Mouse (Mus musculus) hindbrain, postnatal 0 days (tissue): ENCODE results near the gene Nampt. TPM values are rescaled to one million over a fixed set of nuclear protein-coding genes. Genes with fewer than 3 reads are reported as not detected.

Experiments
- ATAC-seq: fragments of 200-750 bp; cut with Nextera tagmentation; 2 replicates; pipeline ENCODE4 v1.8.0; 2017; ENCODE audit warnings: mild to moderate bottlenecking, moderate TSS enrichment, moderate library complexity
- DNase-seq: peaks from one replicate; pipeline ENCODE4 v3.0.0-alpha.2; 2015; ENCODE audit warnings: low spot score
- H3K27ac ChIP-seq: fragments of 300-500 bp; sonication (generic); 2 replicates; pipeline ENCODE4 v1.5.1; 2014; ENCODE audit warnings: mild to moderate bottlenecking
- H3K27me3 ChIP-seq: fragments of 300-500 bp; sonication (generic); 2 replicates; pipeline ENCODE4 v1.6.1; 2014; ENCODE audit warnings: low read length, mixed read lengths; ENCODE audit not compliant: insufficient read depth
- H3K36me3 ChIP-seq: fragments of 300-500 bp; sonication (generic); 2 replicates; pipeline ENCODE4 v1.6.1; 2014; ENCODE audit warnings: low read length, mixed read lengths; ENCODE audit not compliant: insufficient read depth
- H3K4me1 ChIP-seq: fragments of 300-500 bp; sonication (generic); 2 replicates; pipeline ENCODE4 v1.6.1; 2014; ENCODE audit warnings: antibody characterized with exemption, low read length, mixed read lengths; ENCODE audit not compliant: insufficient read depth
- H3K4me2 ChIP-seq: fragments of 300-500 bp; sonication (generic); 2 replicates; pipeline ENCODE4 v1.6.1; 2014; ENCODE audit warnings: low read depth, mild to moderate bottlenecking, low read length, moderate library complexity, mixed read lengths
- H3K4me3 ChIP-seq: fragments of 300-500 bp; sonication (generic); 2 replicates; pipeline ENCODE4 v1.5.1; 2014; ENCODE audit warnings: low read length
- H3K9ac ChIP-seq: fragments of 300-500 bp; sonication (generic); replicated peaks from 2 replicates; pipeline ENCODE4 v1.6.1; 2014; ENCODE audit warnings: mild to moderate bottlenecking, low read length, moderate library complexity, mixed read lengths
- H3K9me3 ChIP-seq: fragments of 300-500 bp; sonication (generic); 2 replicates; pipeline ENCODE4 v1.6.1; 2016; ENCODE audit warnings: low read length, mixed read lengths
- CTCF ChIP-seq: IDR thresholded peaks from 2 replicates; pipeline ENCODE4 v1.5.1; 2016; ENCODE audit warnings: antibody characterized with exemption, control low read depth, low read depth
- WGBS: fragments of 180-500 bp; shearing (Covaris S2); extraction: QIAGEN DNeasy Blood & Tissue Kit; methylation state at CpG from one replicate; pipeline ENCODE4 v1.1.7; 2014; 5-methylcytosine and 5-hydroxymethylcytosine counted together
- polyA plus RNA-seq: library from polyadenylated mRNA; unstranded; fragments of >200 nt; fragmentation: Nextera tagmentation; extraction: Ambion mirVana; gene quantifications from 2 replicates; pipeline ENCODE4 v1.2.1, GENCODE M21; 2015
- total RNA-seq: library from RNA; depleted of rRNA; stranded (reverse); fragments of >200 nt; gene quantifications from 2 replicates; pipeline ENCODE4 v1.2.3, GENCODE M21; 2014

Nampt gene
- total and polyA plus RNA-seq, 2 experiments from 2014 or later: 27.0 to 28.3 TPM

- no peak for TF ChIP-seq CTCF
- H3K27ac ChIP-seq: no peak overlapping the region
- no peaks in the 10 kb centered on the region for H3K36me3 ChIP-seq
- no peak overlapping the region for H3K9ac ChIP-seq
- no peaks in the 10 kb centered on the region for H3K27me3 ChIP-seq
- H3K9me3 ChIP-seq: no peaks in the 10 kb centered on the region
- no peak for ATAC-seq
- WGBS: 68% methylated on average over 1 of the region's 1 CpGs
- no peaks in the 10 kb centered on the region for H3K4me1 ChIP-seq
- DNase-seq: no peak
- H3K4me3 ChIP-seq: no peak overlapping the region
- no peak overlapping the region for H3K4me2 ChIP-seq
Observed at GRCm38 (mm10) chr12:32805559-32805958, 13.8 kb upstream of the Nampt start.

- H3K4me2 ChIP-seq: peak overlapping the region; percentile 69
- H3K36me3 ChIP-seq: no peaks in the 10 kb centered on the region
- under 1% methylated on average over 65 of the region's 80 CpGs for WGBS
- peak overlapping the region; percentile 76 for H3K9ac ChIP-seq
- H3K4me1 ChIP-seq: peaks cover 5% of the 10 kb centered on the region; the same call in 1 of the 2 replicates
- H3K27me3 ChIP-seq: no peaks in the 10 kb centered on the region
- peak overlapping the region; percentile 95 for H3K4me3 ChIP-seq
- peak; percentile 29 for TF ChIP-seq CTCF
- peak; percentile 98 for ATAC-seq
- DNase-seq: peak; percentile 98
- H3K9me3 ChIP-seq: no peaks in the 10 kb centered on the region
- peak overlapping the region; percentile 97 for H3K27ac ChIP-seq
Observed at GRCm38 (mm10) chr12:32819823-32820605, 669 bp downstream of the Nampt start.

- Histone ChIP-seq H3K27me3 (no peaks in the 10 kb centered on the region), H3K9me3 (no peaks in the 10 kb centered on the region), H3K4me2 (peak overlapping the region; percentile 69), H3K36me3 (no peaks in the 10 kb centered on the region), H3K27ac (peak overlapping the region; percentile 97), H3K9ac (peak overlapping the region; percentile 76), H3K4me1 (peaks cover 5% of the 10 kb centered on the region; the same call in 1 of the 2 replicates), H3K4me3 (peak overlapping the region; percentile 95)
- peak; percentile 44 for TF ChIP-seq CTCF
- ATAC-seq: peak; percentile 72
- WGBS: 2% methylated on average over 45 of the region's 49 CpGs
- DNase-seq: peak; percentile 77
Observed at GRCm38 (mm10) chr12:32820688-32821503, 1.6 kb downstream of the Nampt start.

GRCm38 (mm10) chr12:32821504-32822011 is 2.2 kb downstream of the Nampt start:
- Histone ChIP-seq H3K4me1 (peaks cover 5% of the 10 kb centered on the region; the same call in 1 of the 2 replicates), H3K9me3 (no peaks in the 10 kb centered on the region), H3K27ac (no peak overlapping the region), H3K4me2 (peak overlapping the region; percentile 69), H3K4me3 (peak overlapping the region; percentile 95), H3K27me3 (no peaks in the 10 kb centered on the region), H3K36me3 (no peaks in the 10 kb centered on the region), H3K9ac (no peak overlapping the region)
- 45% methylated on average over 2 of the region's 2 CpGs for WGBS
- ATAC-seq (no peak), DNase-seq (no peak)
- TF ChIP-seq CTCF: no peak

GRCm38 (mm10) chr12:32822066-32822465 is 2.7 kb downstream of the Nampt start:
- ATAC-seq (no peak), DNase-seq (no peak)
- WGBS: 77% methylated on average over 4 of the region's 4 CpGs
- TF ChIP-seq CTCF: no peak
- no peak overlapping the region for H3K9ac ChIP-seq
- peaks cover 5% of the 10 kb centered on the region; the same call in 1 of the 2 replicates for H3K4me1 ChIP-seq
- no peak overlapping the region for H3K4me3 ChIP-seq
- no peaks in the 10 kb centered on the region for H3K36me3 ChIP-seq
- H3K27me3 ChIP-seq: no peaks in the 10 kb centered on the region
- no peaks in the 10 kb centered on the region for H3K9me3 ChIP-seq
- H3K4me2 ChIP-seq: 0 out of 2 replicates have a peak overlapping the region, but pooled peaks have one; percentile 10
- H3K27ac ChIP-seq: no peak overlapping the region

GRCm38 (mm10) chr12:32824586-32824985 is 5.2 kb downstream of the Nampt start:
- Histone ChIP-seq H3K36me3 (no peaks in the 10 kb centered on the region), H3K9ac (no peak overlapping the region), H3K27ac (no peak overlapping the region), H3K27me3 (no peaks in the 10 kb centered on the region), H3K9me3 (no peaks in the 10 kb centered on the region), H3K4me3 (no peak overlapping the region), H3K4me1 (peaks cover 5% of the 10 kb centered on the region; the same call in 1 of the 2 replicates), H3K4me2 (no peak overlapping the region)
- ATAC-seq: no peak
- 38% methylated on average over 6 of the region's 6 CpGs for WGBS
- DNase-seq: no peak
- no peak for TF ChIP-seq CTCF
